Mouse (Mus musculus) 416B (cell line): Measurements from ENCODE around the gene Zfp958.
"Not testable (repeated sequence)": the region's sequence is repeated elsewhere in the genome, so short reads cannot be mapped to it uniquely, and the experiment has no call there.

Source experiments
- DNase-seq: peaks from one replicate; pipeline ENCODE4 v3.0.0; 2011; ENCODE audit warnings: low read depth

Zfp958 gene

DNA sequence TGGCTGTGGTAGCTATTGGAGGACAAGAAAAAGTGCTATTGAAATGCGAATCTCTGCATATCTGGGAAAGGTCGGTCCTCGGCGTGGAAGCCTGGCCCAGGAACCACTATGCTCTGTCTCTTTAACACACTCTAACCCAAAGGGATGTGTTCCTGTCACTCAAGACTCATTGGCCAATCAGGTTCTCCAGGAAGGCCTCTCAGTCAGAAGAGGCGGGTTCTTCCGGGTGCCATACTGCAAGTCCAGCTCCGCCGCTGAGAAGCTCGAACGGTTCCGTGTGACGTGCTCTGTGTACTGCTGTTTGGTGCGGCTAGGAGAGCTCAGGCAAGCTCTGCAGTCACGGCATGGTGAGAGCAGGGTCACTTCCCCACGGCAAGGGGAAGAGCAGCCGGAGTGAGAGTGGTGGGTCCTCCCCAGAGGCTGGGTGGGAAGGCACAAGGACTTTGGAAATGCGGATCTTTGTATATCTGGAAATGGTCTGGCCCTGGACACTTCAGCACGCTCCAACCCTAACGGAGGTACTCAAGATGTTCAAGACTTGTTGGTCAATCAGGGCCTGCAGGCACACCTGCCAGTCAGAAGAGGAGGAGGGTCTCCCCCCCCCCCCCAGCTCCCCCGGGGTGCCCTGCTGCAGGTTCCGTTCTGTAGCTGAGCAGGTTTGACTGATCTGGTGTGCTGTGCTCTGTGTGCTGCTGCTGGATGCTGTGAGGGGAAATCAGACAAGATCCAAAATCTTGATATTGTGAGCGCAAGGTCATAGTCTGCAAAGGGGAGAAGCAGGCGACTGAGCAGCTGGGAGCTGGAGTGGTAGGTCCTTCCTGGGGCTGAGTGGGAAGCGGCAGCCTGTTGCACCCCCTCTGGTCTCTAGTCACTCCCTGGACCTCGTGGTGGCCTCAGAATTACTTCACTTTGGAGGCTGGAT lies at the start of gene Zfp958:
Zfp958 (plus strand) TSS at position 236 of the 922 bp plus-strand sequence.
- peak; percentile 99 for DNase-seq

DNA sequence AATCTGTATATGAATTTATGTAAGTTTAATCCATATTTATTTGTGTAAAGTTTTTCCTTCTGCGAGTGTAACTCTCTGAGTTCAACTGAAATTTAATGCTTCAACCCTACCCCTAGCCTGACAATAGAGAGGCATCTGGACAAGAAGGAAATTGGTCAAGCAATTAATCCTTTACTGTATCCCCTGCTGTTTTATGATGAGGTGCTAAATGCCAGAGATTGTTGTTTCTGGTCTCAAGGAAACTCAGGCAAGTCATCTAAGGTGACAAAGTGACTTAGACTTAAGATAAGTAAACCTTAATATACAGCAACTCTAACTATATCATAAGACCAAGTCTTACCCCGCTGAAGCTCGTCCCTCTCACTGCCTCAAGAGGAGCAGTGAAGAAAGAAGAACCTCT lies 31.0 kb upstream of the Zfp958 start:
- no peak for DNase-seq

GRCm38 (mm10) chr8:4582754-4583178 lies 30.2 kb upstream of the Zfp958 start:
- DNase-seq, result peak; percentile 97

GRCm38 (mm10) chr8:4584660-4585059 lies 28.3 kb upstream of the Zfp958 start:
- no peak for DNase-seq

- no peak for DNase-seq
Observed at GRCm38 (mm10) chr8:4586356-4586755, 26.6 kb upstream of the Zfp958 start.

DNA sequence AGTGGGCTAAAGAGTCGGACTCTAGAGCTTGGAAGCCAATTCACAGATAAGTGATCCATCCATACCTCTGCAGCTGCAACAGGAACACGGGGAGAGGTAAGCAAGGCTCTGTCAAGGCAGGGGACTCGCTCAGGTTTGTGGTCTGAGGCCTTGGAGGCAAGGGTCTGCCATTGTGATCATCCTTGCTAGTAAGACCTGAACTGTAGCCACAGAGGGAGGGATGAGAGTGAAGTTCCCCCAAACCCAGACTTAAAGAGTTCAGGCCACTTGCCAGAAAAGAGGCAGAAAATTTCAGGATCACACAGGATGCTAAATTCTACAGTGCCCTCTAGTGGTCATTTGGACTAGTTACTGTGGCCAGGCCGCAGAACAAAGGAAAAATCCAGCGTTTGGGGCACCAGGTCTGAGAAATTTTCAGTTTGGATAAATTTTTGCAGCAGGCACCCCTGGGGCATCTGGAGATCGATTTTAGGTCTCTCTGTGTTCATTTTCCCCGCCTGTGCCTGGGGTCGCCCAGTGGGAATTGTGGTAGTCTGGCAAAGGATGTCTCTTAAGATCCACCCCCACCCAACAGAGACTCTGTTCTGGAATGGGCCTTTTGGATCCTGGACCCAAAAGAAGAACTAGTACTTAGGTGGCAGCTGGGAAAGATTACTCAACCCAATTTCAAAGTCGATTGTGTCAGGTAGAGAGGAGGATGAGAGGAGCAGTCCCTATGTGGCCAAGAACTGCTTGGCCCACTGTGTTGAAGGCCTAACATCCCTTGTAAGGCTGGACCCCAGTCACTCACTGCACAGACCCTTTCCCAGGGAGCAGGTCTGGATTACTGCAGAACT lies 24.6 kb upstream of the Zfp958 start:
- DNase-seq, result peak; percentile 74

DNA sequence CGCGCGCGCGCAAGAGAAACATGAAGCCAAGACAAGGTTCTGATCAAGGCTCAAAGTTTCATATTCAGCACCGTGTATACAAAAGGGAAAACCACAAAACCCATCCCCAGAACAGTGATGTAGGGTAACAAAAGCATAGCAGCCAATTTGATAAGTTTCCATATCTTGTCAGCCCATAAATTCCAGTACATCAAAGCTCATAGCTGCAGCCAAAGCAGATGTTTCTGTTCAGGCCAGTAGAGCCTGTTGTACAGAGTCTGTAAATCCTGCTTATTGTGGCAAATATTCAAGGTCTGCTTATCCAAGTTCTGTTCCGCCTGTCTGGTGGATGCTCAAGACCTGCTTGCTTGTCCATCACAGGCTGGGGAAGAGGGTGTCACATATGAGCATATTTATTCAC lies 4.1 kb upstream of the Zfp958 start:
- peak; percentile 20 for DNase-seq

DNA sequence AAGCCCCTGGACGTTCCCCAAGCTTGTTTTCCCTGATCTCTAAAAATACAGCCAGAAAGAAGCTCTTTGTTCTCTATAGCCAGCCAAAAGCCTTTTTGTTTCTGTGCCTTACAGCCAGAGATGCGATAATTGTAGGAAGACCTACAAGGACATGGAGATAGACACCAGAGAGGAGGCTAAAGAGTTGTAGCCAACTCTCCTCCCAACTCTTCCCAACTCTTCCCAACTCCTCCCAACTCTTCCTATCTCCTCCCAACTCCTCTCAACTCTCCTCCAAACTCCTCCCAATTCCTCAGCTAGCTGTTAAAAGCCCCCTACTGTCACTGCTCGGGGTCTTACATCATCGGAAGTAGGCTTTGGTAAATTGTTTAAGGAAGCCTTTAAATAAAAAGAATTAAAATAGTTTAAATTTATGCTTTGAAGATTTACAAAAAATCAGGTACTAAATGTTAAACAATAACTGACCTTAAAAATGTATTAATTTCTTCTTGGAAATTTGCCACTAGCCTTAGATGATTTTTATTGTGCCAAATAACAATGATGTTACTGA lies 1.3 kb upstream of the Zfp958 start:
- peak; percentile 66 for DNase-seq

- no peak for DNase-seq
Observed at GRCm38 (mm10) chr8:4627349-4627748, 14.4 kb downstream of the Zfp958 start.

DNA sequence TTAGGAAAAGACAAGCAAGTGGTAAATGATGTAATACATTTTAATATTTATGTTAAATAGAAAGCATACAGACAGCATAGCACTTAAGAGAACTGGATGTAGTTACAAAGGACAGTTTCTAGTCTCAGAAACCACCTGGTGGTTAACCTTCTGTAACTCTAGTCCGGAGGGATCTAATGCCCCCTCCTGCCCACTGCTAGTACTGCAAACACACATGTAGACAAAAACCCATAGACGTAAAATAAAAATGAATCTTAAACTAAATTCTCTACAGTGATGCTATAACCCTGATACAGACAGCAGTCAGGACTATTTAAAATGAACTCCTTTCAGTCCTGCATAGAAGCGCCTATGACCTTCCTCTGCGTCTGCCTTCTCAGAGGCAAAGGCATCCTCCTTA lies 24.1 kb downstream of the Zfp958 start:
- peak; percentile 23 for DNase-seq

- DNase-seq, result not testable (repeated sequence)
Observed at GRCm38 (mm10) chr8:4642974-4643373, 30.0 kb downstream of the Zfp958 start.

DNA sequence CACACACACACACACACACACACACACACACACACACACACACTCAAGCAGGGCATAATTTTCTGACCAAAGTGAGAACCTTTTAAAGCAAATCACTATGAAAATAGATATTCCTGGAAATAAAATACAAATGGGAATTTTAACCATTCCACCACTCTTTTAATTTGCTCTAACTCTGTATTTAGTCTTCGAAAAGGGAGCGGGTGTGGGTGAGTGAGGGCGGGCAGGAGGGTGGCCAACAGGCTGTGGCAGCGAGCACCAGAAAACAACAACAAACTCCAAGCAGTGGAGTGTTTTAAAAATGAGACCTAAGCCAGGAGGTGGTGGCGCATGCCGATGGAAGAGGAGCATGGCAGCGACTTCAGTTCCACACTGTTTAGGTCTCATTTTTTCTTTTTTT lies 43.6 kb downstream of the Zfp958 start:
- peak; percentile 87 for DNase-seq

DNA sequence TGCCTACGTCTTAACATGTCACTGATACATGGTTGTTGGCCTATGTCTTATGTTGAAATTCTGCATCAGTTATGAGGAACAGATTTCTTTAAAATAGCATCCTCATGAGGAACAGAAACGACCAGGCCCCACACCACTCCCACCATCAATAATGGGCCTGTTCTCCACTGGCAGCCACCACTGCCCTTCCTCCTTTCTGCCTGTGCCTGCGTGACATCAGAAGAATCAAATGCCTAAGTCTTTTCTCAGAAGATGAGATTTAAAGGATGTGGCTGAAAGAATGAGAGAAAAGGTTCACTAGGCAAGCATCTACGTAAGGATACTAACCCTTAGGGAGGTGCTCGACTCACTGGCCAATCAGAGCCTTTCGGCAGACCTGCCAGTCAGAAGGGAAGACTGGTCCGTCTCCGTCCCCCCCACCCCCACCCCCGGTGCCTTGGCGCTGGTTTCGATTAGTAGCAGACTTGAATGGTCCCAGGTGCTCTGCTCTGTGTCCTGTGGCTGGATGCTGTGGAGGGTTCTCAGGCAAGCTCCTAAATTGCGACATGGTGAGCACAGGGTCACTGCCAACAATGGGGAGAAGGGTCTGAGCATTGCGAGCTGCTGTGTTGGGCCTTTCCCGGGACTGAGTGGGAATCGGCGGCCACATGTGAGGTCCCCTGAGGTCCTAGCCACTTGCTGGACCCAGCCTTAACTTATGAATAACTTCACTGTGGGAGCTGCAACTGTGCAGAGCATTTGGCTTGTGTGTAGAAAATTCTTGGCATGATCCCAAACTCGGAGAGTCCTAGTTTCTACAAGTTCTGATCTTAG lies 62.4 kb downstream of the Zfp958 start:
- DNase-seq, result no peak

GRCm38 (mm10) chr8:4676586-4676985 lies 63.6 kb downstream of the Zfp958 start:
- peak; percentile 60 for DNase-seq

- DNase-seq, result peak; percentile 100
Observed at GRCm38 (mm10) chr8:4677265-4678217, 64.6 kb downstream of the Zfp958 start.

DNA sequence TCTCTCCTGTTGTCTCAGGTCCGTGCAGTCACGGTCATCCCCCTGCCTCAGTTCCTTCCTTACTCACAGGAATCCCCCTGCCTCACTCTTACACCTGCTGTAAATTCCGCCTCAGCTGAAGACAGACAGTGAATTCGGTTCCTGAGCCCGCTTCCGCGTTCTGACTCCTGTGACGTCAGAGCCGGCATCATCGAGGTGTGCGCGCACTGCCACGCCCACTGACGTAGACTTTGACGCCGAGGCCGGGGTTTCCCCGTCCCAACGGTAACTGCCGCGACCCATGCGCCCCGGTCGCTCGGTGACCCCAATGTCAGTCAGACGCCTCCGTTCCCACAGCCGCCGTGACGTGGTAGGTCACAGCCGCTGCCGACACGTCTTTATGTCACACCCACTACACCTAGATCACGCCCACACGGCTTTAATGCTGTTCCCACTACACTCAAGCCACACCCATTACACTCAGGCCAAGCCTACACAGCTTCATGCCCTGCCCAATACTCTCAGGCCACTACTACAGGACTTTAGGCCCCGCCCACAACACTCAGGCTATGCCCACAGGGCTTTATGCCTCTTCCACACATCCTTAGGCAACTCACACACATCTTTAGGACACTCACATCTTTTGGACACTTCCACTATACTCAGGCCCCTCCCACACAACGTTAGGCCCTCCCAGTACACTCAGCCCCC lies 65.4 kb downstream of the Zfp958 start:
- peak; percentile 98 for DNase-seq

DNA sequence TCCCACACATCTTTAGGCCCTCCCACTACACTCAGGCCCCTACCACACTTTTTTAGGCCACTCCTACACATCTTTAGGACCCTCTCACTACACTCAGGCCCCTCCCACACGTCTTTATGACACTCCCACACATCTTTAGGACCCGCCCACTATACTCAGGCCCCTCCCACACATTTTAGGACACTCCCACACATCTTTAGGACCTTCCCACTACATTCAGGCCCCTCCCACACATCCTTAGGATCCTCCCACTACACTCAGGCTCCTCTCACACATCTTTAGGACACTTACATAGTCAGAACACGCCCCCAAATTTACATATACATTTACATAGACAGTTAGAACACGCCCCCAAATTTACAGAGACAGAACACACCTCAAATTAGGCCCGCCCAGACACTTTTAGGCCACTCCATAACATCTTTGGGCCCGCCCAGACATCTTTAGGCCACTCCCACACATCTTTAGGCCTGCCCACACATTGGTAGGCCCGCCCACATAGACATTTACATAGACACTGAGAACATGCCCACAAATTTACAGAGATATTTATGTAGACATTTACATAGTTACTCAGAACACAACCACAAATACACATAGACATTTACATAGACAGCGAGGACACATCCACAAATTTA lies 66.1 kb downstream of the Zfp958 start:
- DNase-seq, result peak; percentile 74

GRCm38 (mm10) chr8:4679796-4680195 lies 66.8 kb downstream of the Zfp958 start:
- DNase-seq, result peak; percentile 27
